ENCODE assay signal across 8 mouse cellular contexts in the genomic region with DNA sequence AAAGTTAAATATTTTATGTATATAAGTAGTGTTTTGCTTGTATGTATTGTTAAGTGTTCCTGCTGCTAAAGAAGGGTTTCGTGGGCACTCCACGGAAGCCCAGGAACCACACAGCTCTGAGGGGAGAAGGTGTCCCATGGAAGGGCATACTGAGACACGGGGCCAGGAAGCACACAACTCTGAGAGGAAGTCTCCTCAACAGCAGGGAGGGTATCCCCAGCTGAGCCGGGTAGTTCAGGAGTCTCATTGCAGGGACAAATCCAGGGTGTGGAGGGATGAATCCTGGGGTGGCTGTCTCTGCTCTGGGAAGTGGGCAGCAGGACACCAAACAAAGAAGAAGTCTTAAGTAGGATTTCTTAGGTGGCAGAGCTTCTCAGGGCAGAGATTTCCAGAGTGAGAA. TPM values are rescaled to one million over a fixed set of nuclear protein-coding genes. Genes with fewer than 3 reads are reported as not detected.
DNase-seq lines count a peak whose midpoint lies in the region; ATAC-seq and TF ChIP-seq lines count a peak whose summit lies in the region.

No protein-coding gene starts in this region.

- no peaks in the 10 kb centered on the region for H3K27me3 ChIP-seq in heart, adult 2 months (ENCODE audit: control insufficient read depth, insufficient read depth, low read length)
- no peaks in the 10 kb centered on the region for H3K27me3 ChIP-seq in CH12.LX (replicated peaks)
- no peaks in the 10 kb centered on the region for H3K27me3 ChIP-seq in forebrain, embryonic 12.5 days
- no peaks in the 10 kb centered on the region for H3K27me3 ChIP-seq in liver, embryonic 12.5 days (replicated peaks)

- no peaks in the 10 kb centered on the region for H3K9me3 ChIP-seq in CH12.LX (replicated peaks; ENCODE audit: low read length)
- no peaks in the 10 kb centered on the region for H3K9me3 ChIP-seq in forebrain, embryonic 12.5 days
- H3K9me3 ChIP-seq in liver, embryonic 12.5 days (replicated peaks), result no peaks in the 10 kb centered on the region

- TF ChIP-seq CTCF in heart, adult 2 months (IDR thresholded peaks at IDR 0.05), result no peak
- TF ChIP-seq CTCF in CH12.LX (conservative IDR thresholded peaks at IDR 0.05 in 1 of 2, IDR thresholded peaks at IDR 0.05 in 1 of 2; ENCODE audit: low read depth in 2 of 2, low read length in 2 of 2), result no peak

- peak overlapping the region; percentile 45 for H3K9ac ChIP-seq in heart, adult 2 months (ENCODE audit: low read depth, low read length)
- H3K9ac ChIP-seq in CH12.LX (ENCODE audit: insufficient read depth, low read depth), result peak overlapping the region; percentile 91
- peak overlapping the region; percentile 90 for H3K9ac ChIP-seq in forebrain, embryonic 12.5 days
- H3K9ac ChIP-seq in liver, embryonic 12.5 days, result peak overlapping the region; percentile 94

- peak overlapping the region; percentile 98 for H3K27ac ChIP-seq in heart, adult 2 months
- H3K27ac ChIP-seq in CH12.LX (ENCODE audit: insufficient read depth, low read depth), result no peak overlapping the region
- H3K27ac ChIP-seq in forebrain, embryonic 12.5 days, result no peak overlapping the region
- peak overlapping the region; percentile 80; the same call in 1 of the 2 replicates for H3K27ac ChIP-seq in liver, embryonic 12.5 days

- TF ChIP-seq EP300 in heart, adult 2 months (IDR thresholded peaks at IDR 0.05; ENCODE audit: insufficient read depth, low read depth, low read length), result no peak
- no peak for TF ChIP-seq EP300 in CH12.LX (IDR thresholded peaks at IDR 0.05; ENCODE audit: low read length)

- dilution Hi-C loops in CH12.LX (cut with MboI; ENCODE audit: extremely low pct_ligation_motif_present, extremely low pct_unique_long_range_greater_than_20kb, low sequenced_read_pairs), result no loop called here

- TF ChIP-seq RAD21 in CH12.LX (IDR thresholded peaks at IDR 0.05; ENCODE audit: low read depth, low read length), result no peak

- in situ Hi-C loops in CH12.LX (cut with MboI; ENCODE audit: low pct_ligation_motif_present, low pct_unique_long_range_greater_than_20kb, low sequenced_read_pairs), result loop anchor here (5.0 kb wide), 1 partner anchor 150 kb away; no protein-coding TSS in a partner anchor

- intact Hi-C loops in heart, adult 2 months (cut with DNase I), result loop anchor here (2.0 kb wide), 1 partner anchor 38 kb away; no protein-coding TSS in a partner anchor
- intact Hi-C loops in heart, postnatal 36 days (cut with DNase I), result loop anchor here (2.0 kb wide), 2 partner anchors 40 to 146 kb away; a partner anchor contains a TSS

- 1% methylated on average over 4 of the region's 4 CpGs for WGBS in heart, adult 2 months
- WGBS in forebrain, embryonic 12.5 days, result 28% methylated on average over 4 of the region's 4 CpGs
- 13% methylated on average over 4 of the region's 4 CpGs for WGBS in liver, embryonic 12.5 days (ENCODE audit: insufficient replicate concordance)

- peaks cover 2% of the 10 kb centered on the region; the same call in 1 of the 2 replicates for H3K36me3 ChIP-seq in heart, adult 2 months (ENCODE audit: control insufficient read depth, insufficient read depth, low read length)
- H3K36me3 ChIP-seq in CH12.LX (replicated peaks in 1 of 2; ENCODE audit: control insufficient read depth in 1 of 2, insufficient read depth in 1 of 2, low read length in 1 of 2), result peaks cover 0 to 17% of the 10 kb centered on the region in 2 experiments
- H3K36me3 ChIP-seq in forebrain, embryonic 12.5 days (replicated peaks), result peaks cover 1% of the 10 kb centered on the region; the same call in 1 of the 2 replicates
- H3K36me3 ChIP-seq in liver, embryonic 12.5 days, result peaks cover 8% of the 10 kb centered on the region; the same call in 1 of the 2 replicates

- ATAC-seq in forebrain, embryonic 12.5 days (ENCODE audit: low FRiP score), result no peak
- ATAC-seq in liver, embryonic 12.5 days, result no peak

- peak overlapping the region; percentile 68 for H3K4me3 ChIP-seq in heart, adult 2 months
- H3K4me3 ChIP-seq in CH12.LX (replicated peaks in 1 of 3; ENCODE audit: low read depth in 2 of 3, low read length in 2 of 3, poor library complexity in 1 of 3), result peak overlapping the region; percentile 81 to 95 (median 85)
- peak overlapping the region; percentile 89 for H3K4me3 ChIP-seq in forebrain, embryonic 12.5 days (replicated peaks)
- peak overlapping the region; percentile 94 for H3K4me3 ChIP-seq in liver, embryonic 12.5 days

- no peak for TF ChIP-seq POLR2A in heart, adult 2 months (IDR thresholded peaks at IDR 0.05; ENCODE audit: insufficient read depth, low read depth, low read length)
- TF ChIP-seq POLR2A in CH12.LX (IDR thresholded peaks at IDR 0.05; ENCODE audit: low read depth, low read length), result no peak

- DNase-seq in heart, adult 2 months, result no peak
- no peak for DNase-seq in heart, postnatal 36 days
- no peak for DNase-seq in CH12.LX (ENCODE audit: extremely low read depth)
- DNase-seq in testis, postnatal 10 days (ENCODE audit: low spot score), result peak; percentile 40
- DNase-seq in left cerebral cortex, adult 11 months (ENCODE audit: low spot score), result no peak
- DNase-seq in frontal cortex, adult 2 months (ENCODE audit: extremely low spot score in 1 of 2, low spot score in 1 of 2), result no peak

- H3K4me2 ChIP-seq in CH12.LX (ENCODE audit: insufficient read depth, low read depth, poor library complexity, severe bottlenecking), result peak overlapping the region; percentile 60
- peak overlapping the region; percentile 89 for H3K4me2 ChIP-seq in forebrain, embryonic 12.5 days
- H3K4me2 ChIP-seq in liver, embryonic 12.5 days, result peak overlapping the region; percentile 80

- peaks cover 9% of the 10 kb centered on the region for H3K4me1 ChIP-seq in heart, adult 2 months (ENCODE audit: control insufficient read depth, insufficient read depth, low read length)
- H3K4me1 ChIP-seq in CH12.LX (ENCODE audit: control insufficient read depth in 1 of 2, insufficient read depth in 2 of 2), result peaks cover 7 to 42% of the 10 kb centered on the region in 2 experiments
- H3K4me1 ChIP-seq in forebrain, embryonic 12.5 days, result peaks cover 15% of the 10 kb centered on the region
- H3K4me1 ChIP-seq in liver, embryonic 12.5 days, result peaks cover 26% of the 10 kb centered on the region

- H3K79me2 ChIP-seq in heart, adult 2 months (replicated peaks; ENCODE audit: control insufficient read depth, insufficient read depth, low read length), result peaks cover 3% of the 10 kb centered on the region; the same call in 1 of the 2 replicates
- H3K79me2 ChIP-seq in CH12.LX (replicated peaks; ENCODE audit: control insufficient read depth, extremely low read depth, insufficient read depth, poor library complexity, severe bottlenecking), result peaks cover 28% of the 10 kb centered on the region

TF ChIP-seq in CH12.LX, 34 proteins besides CTCF, POLR2A, EP300 and RAD21:
- TF ChIP-seq JUN (IDR thresholded peaks at IDR 0.05; ENCODE audit: insufficient read depth, low read depth, low read length) (no peak), MAX (IDR thresholded peaks at IDR 0.05; ENCODE audit: low read length) (no peak), HCFC1 (IDR thresholded peaks at IDR 0.05; ENCODE audit: low read depth, low read length) (no peak), TBP (conservative IDR thresholded peaks at IDR 0.05; ENCODE audit: low read depth, low read length) (no peak), ZC3H11A (IDR thresholded peaks at IDR 0.05; ENCODE audit: low read depth, low read length) (no peak)

RNA-seq across cellular contexts. Expression of a gene that starts 0.9 kb away (rescaled TPM):
- 100 to 1,000 TPM; 163 to 165 TPM for total RNA-seq in heart, adult 2 months (2021)
- polyA plus RNA-seq in heart, adult 2 months (2012; rRNA removed), result 359 and 543 TPM in 2 replicates
- 100 to 1,000 TPM; 165 to 186 TPM for total RNA-seq in heart, postnatal 36 days (2021)
- 152 and 166 TPM in 2 replicates for total RNA-seq in CH12.LX (2012; rRNA removed)
- 221 and 290 TPM in 2 replicates for total RNA-seq in CH12.LX (2014; rRNA removed)
- polyA plus RNA-seq in CH12.LX (2012; ENCODE audit: insufficient read length, low read depth), result 302 and 312 TPM in 2 replicates
- polyA plus RNA-seq in forebrain, embryonic 12.5 days (2016; fragmentation: Nextera tagmentation; extraction: Ambion mirVana), result 447 and 470 TPM in 2 replicates
- 152 and 160 TPM in 2 replicates for polyA plus RNA-seq in liver, embryonic 12.5 days (2016; fragmentation: Nextera tagmentation; extraction: Ambion mirVana)
- polyA plus RNA-seq in frontal cortex, adult 2 months (2012; rRNA removed), result 830 and 929 TPM in 2 replicates

RNA-seq across cellular contexts. Expression of a gene that starts 38.8 kb away (rescaled TPM):
- total RNA-seq in heart, adult 2 months (2021), result 100 to 1,000 TPM; 713 to 821 TPM
- 933 and 1,030 TPM in 2 replicates for polyA plus RNA-seq in heart, adult 2 months (2012; rRNA removed)
- 100 to 1,000 TPM; 729 to 769 TPM for total RNA-seq in heart, postnatal 36 days (2021)
- total RNA-seq in CH12.LX (2012; rRNA removed), result 3.2 and 4.2 TPM in 2 replicates
- 0.56 and 0.92 TPM in 2 replicates for total RNA-seq in CH12.LX (2014; rRNA removed)
- 0.23 and 0.40 TPM in 2 replicates for polyA plus RNA-seq in CH12.LX (2012; ENCODE audit: insufficient read length, low read depth)
- polyA plus RNA-seq in forebrain, embryonic 12.5 days (2016; fragmentation: Nextera tagmentation; extraction: Ambion mirVana), result 140 and 158 TPM in 2 replicates
- polyA plus RNA-seq in liver, embryonic 12.5 days (2016; fragmentation: Nextera tagmentation; extraction: Ambion mirVana), result 27.4 and 28.9 TPM in 2 replicates
- 387 and 406 TPM in 2 replicates for polyA plus RNA-seq in frontal cortex, adult 2 months (2012; rRNA removed)

Comparison
In these comparisons a context has a peak if more than half of its experiments do, and no peak if none do; other contexts are left out.
1. H3K27ac ChIP-seq: peak in heart, adult 2 months (single experiment) and liver, embryonic 12.5 days (single experiment); none in CH12.LX (single experiment) and forebrain, embryonic 12.5 days (single experiment).
2. RNA of a gene that starts 38.8 kb away (polyA plus RNA-seq): 933 to 1,030 TPM in heart, adult 2 months, 387 to 406 TPM in frontal cortex, adult 2 months, 140 to 158 TPM in forebrain, embryonic 12.5 days and 27.4 to 28.9 TPM in liver, embryonic 12.5 days; 0.23 to 0.40 TPM in CH12.LX; every median in the first group is over 10 times any median in the second.
3. Peak in every context shown above with its lines, with median percentiles within 50 percentile points of each other: H3K4me3 ChIP-seq, H3K9ac ChIP-seq and H3K4me2 ChIP-seq.